Mouse (Mus musculus): ENCODE data around the gene Lbhd2.

Lbhd2 gene

DNA sequence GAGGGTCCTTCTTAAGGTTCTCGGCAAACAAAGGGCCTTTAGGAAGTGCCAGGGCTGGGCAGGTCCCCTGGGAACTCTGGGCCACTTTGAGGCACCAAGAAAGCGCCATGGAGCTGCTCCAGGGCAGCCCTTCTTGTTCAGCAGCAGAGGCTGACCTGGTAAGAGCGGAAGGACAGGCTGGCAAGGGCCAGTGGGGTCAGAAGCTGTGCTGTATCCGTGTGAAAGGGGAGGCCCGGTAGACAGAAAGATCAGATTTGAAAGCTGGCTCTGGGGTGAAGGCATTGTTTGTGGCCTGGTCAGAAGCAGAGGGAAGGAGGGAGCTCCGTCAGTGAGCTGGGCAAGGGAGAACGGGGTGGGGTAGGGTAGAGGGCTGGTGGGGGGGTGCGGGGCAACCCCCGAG is 40.7 kb downstream of the Lbhd2 start:
- no peak for DNase-seq (ENCODE audit: low read depth, low spot score)

DNA sequence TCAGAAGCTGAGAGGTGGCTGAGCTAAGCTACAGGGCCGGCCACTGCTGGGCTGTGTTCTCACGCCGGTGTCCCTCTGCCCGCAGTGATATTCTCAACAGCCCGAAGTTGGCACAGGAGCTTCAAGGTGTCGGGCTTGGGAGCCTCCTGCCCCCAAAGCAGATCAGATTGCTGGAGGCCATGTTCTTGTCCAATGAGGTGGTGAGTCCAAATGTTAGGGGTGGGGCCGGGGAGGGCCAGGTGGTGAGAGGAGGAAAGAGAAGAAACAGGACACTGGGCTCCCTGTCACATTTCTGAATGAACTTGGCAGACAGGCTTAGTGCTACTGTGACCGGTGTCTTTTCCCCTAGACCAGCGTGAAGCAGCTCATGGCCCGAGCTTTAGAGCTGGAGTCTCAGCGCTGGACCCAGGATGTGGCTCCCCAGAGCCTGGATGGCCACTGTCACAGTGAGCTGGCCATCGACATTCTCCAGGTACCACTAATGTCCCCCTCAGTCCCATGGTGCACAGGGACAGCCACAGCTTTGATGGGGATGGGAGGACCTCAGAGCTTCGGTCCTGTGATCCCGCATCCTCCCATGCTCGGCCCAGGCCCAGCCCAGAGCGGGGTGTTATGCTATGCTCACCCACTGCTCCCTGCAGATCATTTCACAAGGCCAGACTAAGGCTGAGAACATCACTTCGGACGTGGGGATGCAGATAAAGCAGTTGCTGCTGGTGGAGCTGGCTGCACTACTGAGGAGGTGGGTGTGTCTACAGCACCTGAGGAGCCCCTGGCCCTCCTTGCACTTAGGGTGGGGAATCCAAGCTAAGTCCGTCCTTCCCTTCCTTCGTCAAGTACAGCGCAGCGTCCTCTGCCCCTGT is 41.5 kb downstream of the Lbhd2 start:
- no peak for DNase-seq (ENCODE audit: low read depth, low spot score)

- DNase-seq (ENCODE audit: low read depth, low spot score): no peak
These were observed 42.5 kb downstream of the Lbhd2 start for GRCm38 (mm10) chr12:111448931-111449705.

- DNase-seq (ENCODE audit: low read depth, low spot score): no peak
These were observed 43.8 kb downstream of the Lbhd2 start for GRCm38 (mm10) chr12:111450359-111450758.

- no peak for DNase-seq (ENCODE audit: low read depth, low spot score)
These were observed 45.0 kb downstream of the Lbhd2 start for GRCm38 (mm10) chr12:111451561-111451960.

DNA sequence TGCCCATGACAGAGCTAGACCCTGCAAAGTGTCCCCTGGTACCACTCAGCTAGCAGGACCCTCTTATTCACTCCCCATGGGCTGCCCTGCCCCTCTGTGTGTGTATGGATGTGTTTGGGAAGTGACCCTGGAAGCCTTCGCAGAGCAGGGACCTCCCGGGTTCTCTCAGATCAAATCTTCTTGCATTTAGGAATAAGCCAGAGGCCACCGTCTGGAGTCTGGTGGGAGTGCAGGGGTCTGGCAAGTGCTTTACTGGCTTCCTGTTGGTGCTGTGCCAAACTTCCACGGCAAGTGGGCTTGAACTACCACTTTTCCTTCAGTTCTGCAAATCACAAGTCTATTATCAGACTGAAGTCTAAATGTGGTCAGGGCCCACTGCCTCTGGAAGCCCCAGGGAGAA is 47.4 kb downstream of the Lbhd2 start:
- DNase-seq (ENCODE audit: low read depth, low spot score): no peak

GRCm38 (mm10) chr12:111454543-111455280 is 48.1 kb downstream of the Lbhd2 start:
- DNase-seq (ENCODE audit: low read depth, low spot score): no peak

- DNase-seq (ENCODE audit: low read depth, low spot score): no peak
These were observed 48.8 kb downstream of the Lbhd2 start for GRCm38 (mm10) chr12:111455311-111455846.

GRCm38 (mm10) chr12:111455860-111456259 is 49.3 kb downstream of the Lbhd2 start:
- DNase-seq (ENCODE audit: low read depth, low spot score): no peak

GRCm38 (mm10) chr12:111457742-111458141 is 51.1 kb downstream of the Lbhd2 start:
- DNase-seq (ENCODE audit: low read depth, low spot score): no peak

Data from retina, adult 2 months (tissue).